Mouse (Mus musculus): ENCODE measurements around the gene Timp3.

DNA sequence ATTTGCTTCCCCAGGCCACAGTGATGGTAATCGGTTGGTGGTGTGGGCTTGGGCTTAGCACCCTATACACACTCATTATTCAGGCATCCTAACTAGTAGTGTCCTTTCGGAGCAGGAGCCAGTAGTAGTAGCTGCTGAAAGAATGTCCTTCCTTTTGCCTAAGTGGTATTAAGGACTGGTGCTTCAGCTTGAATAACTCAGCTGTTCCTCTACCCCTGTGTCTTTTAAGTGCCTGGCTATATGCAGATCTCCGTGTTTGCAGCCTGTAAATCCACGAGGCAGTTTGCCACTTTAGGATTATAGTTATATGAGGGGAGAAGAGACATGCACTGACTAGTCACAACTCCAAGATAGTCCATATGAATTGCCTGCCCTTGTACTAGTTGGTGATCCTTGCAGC lies 38.9 kb downstream of the Timp3 start:
- TF ChIP-seq MAFK (IDR thresholded peaks at IDR 0.05; ENCODE audit: insufficient read depth, low read depth, low read length): no peak
- no peak for TF ChIP-seq ZC3H11A (IDR thresholded peaks at IDR 0.05; ENCODE audit: borderline replicate concordance, low read depth, low read length)
- no peak for TF ChIP-seq ZNF384 (IDR thresholded peaks at IDR 0.05; ENCODE audit: low read depth, low read length)
- no peak for TF ChIP-seq CHD2 (IDR thresholded peaks at IDR 0.05; ENCODE audit: low read depth, low read length)
- no peak for TF ChIP-seq HCFC1 (IDR thresholded peaks at IDR 0.05; ENCODE audit: borderline replicate concordance, insufficient read depth, low read length)
